Mouse (Mus musculus) granulocyte monocyte progenitor cell, adult 5-6 weeks (primary cell): ENCODE results near the gene Mtx1. TPM values are rescaled to one million over a fixed set of nuclear protein-coding genes. Genes with fewer than 3 reads are reported as not detected.

Experiments
- ATAC-seq: replicated peaks from 2 replicates; pipeline ENCODE4 v1.8.0; 2016; ENCODE audit warnings: mild to moderate bottlenecking, moderate TSS enrichment, inconsistent platforms; ENCODE audit not compliant: poor library complexity, severe bottlenecking
- total RNA-seq, 2 experiments: library from RNA; stranded (forward) in 1 of 2; stranded (reverse) in 1 of 2; fragments of 200-712, 200-1000 nt in 1 of 2; fragments of >200 nt in 1 of 2; fragmentation: Nextera tagmentation in 1 of 2; gene quantifications; 2 replicates each; pipeline ENCODE4 v1.2.3; 2014 to 2017

Gene Mtx1
- total RNA-seq (2014; fragmentation: Nextera tagmentation) = 78.6 and 102 TPM in 2 replicates
- 76.4 and 114 TPM in 2 replicates for total RNA-seq (2017)

DNA sequence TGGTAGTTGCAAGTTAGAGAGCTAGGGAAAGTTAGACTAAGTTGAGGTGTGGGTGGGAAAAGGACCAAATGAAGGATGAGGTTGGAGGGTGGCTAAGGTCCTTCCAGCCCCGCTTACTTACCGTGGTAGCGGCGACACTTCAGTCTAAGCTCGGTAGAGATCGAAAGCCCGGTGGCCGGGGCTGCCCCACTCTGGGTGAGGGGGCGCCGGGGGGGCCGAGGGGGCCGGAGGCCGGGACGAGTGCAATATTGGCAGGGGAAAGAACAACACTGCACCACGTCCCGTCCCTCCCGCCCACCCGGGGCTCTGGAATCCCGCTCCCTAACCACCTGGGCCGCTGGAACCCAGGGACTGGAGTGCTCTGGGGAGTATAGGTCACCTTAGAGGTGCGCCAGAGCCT is at the start of gene Mtx1:
Gene Mtx1 (minus strand): TSS at position 189 of the 400 bp plus-strand sequence.
- no peak for ATAC-seq

DNA sequence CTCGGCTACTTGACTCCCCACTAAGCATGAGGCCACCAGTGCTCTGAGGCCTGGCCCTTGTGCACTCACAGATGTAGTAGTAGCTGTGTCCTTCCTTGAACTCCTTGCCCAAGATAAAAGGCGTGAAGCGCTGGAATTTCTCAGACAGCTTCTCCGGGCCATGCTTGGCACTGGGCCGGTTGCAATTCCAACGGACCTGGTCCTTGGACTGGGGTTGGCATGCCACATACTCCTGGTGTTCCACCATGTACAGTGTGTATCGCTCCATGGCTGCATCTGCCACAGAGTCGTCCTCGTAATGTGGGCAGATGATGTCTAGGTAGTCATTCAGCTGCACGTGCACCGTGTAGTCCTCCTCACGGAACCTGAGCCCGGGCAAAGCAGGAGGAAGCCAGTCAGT is 49.2 kb upstream of the Mtx1 start:
- no peak for ATAC-seq

DNA sequence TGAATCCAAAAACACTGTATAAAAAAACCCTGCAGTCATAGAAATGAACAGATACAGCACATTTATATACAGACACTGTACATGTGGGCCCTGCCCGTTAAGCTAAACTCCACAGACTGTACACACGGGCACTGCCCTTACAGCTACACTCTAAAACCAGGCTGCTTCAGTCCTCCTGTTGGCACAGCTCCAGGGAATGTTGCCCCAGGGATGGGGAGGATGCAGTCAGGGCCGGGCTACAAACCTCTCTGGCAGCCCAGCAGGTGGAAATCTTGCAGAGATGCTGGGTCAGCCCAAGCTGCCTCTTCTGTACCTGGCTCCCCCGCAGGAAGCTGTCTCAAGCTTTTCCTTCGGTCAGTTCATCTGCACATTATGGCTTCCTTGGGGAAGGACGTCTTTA is 44.9 kb upstream of the Mtx1 start:
- ATAC-seq = no peak

DNA sequence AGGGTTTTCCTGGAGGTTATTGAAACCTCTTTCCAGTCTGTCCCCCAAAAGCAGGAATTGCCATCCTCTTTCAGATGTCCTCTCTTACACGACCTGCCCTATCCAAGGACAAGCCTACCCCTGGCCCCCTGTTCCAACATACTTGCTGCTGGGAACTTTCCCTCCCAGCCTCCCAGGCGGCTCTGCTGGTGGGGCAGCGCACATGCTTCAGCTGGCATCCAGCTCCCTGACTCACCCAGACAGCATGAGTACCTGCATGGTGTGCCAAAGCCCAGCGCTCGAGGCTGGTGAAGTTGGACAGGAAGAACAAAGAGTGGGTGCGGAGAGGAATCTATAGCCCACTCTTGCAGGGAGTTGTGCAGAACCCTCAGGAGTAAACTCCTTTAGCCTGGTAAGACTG is 44.0 kb upstream of the Mtx1 start:
- ATAC-seq = no peak

DNA sequence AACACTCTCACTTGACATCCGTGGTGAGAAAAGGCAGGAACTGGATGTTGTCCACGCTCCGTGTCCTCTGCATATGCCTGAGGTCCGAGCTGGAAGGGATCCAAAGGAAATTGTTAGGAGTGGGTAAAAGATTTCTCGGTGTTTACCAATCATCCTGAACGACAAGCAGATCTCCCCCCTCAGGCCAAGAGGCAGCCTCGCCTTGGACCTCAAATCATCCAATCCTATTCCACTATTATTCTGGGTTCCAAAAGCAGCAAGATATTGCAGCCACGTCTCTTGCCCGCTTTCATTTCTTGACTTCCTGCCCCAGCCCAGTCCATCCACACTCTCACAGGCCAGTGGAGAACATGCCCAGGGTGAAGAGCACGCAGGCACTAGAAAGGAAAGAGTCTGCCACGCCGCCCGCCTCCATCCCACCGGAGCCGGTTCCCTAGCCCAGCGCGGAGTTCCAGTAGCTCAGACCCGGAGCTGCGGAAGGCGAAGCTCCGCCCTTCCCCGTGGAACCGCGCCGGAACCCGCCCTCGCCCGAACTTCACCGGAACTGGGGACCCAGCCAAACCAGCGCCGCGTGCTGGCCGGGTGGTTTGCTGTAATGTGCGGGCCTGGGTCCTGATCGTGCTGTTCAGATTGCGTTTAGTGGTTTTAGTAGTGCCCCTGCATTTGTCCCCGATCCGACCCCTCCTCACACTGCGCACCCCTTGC is 43.3 kb upstream of the Mtx1 start, which contains the start of gene Slc50a1:
Gene Slc50a1 (minus strand): TSS at position 520 of the 705 bp plus-strand sequence.
- ATAC-seq = peak; percentile 70

DNA sequence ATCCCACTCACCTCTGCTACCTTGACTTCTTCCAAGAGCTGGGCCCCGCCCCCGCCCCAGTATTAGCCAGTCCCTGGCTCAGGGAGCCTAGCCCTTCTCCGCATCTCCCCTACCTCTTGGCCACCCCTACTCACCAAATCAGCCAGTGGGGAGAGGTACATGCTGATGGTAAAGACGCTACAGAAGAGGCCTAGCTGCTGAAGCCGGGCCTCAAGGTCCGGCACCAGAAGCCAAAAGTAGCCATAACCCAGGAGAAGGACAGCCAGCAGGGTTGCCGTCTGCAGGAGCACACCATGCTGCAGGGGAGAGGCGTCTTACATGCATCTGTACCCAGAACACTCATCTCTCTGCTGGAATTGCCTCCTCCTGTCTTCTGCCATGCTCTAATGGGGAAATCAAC is 42.0 kb upstream of the Mtx1 start:
- no peak for ATAC-seq

DNA sequence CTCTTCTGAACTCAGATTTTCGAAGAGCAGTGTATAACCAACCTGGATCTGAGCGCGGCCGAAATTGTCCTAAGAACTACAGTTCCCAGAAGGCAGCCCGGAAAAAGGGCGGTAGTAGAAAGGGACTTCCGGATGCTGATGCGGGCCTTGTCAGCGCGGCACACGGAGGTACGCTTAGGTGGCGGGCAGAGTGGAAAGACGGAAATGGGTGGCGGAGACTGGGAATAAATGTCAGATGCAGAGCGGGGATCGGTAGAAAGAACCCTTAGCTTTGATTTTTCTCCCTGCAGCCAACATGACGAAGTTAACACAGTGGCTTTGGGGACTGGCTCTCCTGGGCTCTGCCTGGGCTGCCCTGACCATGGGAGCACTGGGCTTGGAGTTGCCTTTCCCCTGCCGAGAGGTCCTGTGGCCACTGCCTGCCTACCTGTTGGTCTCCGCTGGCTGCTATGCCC is 39.6 kb upstream of the Mtx1 start:
- peak; percentile 81 for ATAC-seq

DNA sequence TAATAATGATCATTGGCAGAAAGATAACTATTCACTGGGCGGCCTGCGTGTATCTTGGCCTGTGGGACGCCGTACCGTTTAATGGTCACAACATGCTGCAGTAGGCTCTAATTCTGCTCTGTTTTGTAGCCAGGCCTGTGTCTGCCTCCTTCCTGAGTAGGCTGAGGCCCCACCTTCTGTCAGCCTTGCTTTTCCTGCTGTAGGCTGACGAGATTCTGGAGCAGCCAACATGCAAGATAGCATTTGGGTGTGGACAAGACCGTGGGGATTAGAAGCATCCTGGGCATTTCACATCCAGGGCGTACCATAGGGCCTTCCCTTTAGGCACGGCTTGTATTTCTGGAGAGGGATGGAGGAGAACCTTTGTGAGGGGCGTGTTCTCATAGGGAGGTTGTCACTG is 35.5 kb upstream of the Mtx1 start:
- ATAC-seq = no peak

DNA sequence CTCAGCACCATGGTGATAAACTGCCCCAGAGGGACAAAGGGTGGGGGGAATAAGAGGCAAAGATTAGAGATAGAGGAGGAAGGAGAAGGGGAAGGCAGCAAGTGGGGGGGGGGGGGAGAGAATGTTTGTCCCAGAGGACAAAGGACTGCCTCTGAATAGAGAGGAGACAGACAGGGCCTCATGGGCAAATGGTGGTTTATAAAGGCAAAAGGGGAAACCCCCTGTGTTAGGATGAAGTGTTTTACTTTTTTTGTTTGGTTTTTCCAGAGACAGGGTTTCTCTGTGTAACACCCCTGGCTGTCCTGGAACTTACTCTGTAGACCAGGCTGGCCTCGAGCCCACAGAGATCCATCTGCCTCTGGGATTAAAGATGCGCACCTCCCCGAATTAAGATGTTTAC is 33.3 kb upstream of the Mtx1 start:
- ATAC-seq = no peak

DNA sequence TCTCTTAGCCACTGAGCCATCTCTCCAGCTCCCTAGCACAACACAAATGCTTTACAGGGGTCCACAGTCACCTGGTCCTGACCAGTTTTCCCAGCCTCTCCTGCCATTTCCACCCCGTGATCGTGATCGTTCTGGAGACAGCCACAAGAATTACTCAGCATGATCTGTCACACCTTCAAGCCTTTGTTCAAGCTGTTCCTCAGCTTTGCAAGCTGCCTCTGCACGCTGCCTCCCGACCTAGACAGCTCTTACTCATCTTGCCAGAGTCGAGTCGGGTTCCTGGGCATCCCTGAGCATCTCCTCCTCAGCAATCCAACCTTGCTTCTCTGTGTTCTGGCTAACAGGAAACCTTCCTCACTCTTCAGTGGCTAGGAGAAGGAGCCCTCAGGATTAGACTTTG is 32.2 kb upstream of the Mtx1 start, which contains the start of gene Dpm3:
Gene Dpm3 (plus strand): TSS at position 283 of the 400 bp plus-strand sequence.
- ATAC-seq = no peak

DNA sequence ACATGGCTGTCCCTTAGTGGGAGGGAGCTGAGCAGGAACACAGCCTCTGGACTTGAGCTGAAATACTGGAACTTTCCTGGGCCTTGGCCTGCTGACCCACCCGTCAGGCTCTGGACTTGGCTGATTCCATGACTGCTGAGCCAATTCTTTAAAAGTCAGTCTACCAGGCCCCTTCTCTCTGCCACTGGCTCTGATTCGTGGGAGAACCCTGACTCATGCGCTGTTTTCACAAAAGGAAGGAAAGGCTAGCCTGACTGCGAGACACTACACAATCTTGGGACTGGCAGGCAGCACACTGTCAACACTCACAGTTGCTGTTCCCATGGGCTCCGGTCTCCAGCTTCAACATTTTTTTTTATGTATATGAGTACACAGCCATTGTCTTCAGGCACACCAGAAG is 29.3 kb upstream of the Mtx1 start:
- no peak for ATAC-seq

DNA sequence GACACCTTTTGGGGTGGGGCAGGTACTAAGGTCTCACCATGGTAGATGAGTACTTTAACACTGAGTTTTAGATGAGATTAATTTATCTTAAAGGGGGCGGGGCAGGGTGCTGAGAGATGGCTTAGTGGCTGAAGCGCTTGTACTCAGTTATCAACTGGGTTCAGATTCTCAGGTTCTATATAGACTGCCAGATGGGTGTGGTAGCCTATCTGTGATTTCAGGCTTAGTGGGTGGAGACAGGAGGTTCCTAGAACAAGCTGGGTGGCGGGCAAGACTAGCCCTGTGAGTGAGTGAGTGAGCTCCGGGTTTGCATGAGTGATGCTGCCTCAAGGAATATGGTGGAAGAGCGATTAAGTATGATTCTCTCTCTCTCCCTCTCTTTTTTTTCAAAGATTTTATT is 28.1 kb upstream of the Mtx1 start:
- ATAC-seq = no peak

DNA sequence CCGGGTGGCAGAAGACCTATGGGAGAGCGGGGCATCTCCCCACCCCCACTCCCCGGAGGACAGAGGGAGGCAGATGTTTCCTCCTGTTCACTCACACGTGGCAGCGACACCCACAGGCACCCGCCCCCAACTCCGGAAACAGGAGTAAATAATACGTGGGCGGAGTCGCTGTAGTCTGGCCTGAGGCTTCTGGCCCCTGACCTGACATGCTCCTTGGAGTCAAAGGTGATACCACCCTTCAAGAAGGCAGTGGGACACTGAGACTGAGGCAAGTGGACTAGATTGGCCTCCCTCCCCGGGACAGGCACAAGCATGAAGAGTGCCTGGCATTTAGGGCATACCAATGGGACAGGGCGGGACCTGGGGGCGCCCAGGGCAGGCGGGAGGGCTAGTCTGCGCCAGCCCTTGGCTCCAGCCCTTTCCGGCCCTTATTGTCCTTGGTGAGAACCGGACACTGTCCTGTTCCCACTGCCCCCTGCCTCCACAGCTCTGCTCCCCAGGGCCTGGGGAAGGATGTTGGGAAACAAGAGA is 24.5 kb upstream of the Mtx1 start:
- ATAC-seq = peak; percentile 83

DNA sequence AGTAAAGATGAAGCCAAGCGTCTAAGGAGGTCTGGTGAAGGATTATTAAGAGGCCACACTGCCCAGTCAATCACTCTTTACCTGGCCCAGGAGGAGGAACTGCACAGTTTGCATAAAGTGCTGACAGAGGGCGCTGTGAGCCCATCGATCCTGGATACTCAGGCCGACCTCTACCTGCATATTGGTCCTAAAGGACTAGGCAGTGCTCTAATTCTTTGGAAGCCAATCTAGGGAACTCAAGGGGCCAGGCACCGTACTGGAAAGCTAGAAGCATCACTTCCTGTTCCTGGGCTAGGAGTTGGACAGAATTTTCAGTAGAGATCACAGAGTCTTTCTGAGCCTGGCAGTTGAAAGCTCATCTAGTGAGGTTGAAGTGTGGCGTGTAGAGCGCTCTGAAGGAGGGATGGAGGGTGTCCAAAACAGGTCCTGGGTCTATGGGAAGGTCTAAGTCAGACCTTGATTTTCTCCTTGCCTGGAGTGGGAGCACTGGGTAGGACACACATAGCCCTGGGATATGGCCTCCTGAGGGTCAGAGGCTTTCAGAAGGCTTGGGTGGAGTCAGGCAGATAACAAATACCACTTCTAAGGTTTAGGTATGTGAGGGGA is 23.6 kb upstream of the Mtx1 start:
- ATAC-seq = peak; percentile 4; the same call in 1 of the 2 replicates

DNA sequence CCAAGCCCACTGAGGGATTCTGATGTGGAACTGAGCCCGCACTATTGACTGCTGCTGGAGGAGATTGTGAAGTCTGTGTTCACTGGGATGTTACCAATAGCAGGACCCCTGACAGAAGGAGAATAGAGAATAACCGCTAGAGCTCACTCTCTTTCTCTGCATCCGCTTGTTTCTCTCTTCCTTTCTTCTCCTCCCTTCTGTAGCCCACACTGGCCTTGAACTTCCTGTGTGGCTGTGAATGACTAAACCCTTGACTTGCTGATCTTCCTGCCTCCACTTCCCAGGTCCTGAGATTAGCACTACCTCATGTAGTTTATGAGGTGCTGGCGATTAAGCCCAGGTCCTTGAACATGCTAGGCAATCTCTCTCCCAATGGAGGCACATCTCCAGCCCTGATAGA is 20.6 kb upstream of the Mtx1 start:
- ATAC-seq = no peak

DNA sequence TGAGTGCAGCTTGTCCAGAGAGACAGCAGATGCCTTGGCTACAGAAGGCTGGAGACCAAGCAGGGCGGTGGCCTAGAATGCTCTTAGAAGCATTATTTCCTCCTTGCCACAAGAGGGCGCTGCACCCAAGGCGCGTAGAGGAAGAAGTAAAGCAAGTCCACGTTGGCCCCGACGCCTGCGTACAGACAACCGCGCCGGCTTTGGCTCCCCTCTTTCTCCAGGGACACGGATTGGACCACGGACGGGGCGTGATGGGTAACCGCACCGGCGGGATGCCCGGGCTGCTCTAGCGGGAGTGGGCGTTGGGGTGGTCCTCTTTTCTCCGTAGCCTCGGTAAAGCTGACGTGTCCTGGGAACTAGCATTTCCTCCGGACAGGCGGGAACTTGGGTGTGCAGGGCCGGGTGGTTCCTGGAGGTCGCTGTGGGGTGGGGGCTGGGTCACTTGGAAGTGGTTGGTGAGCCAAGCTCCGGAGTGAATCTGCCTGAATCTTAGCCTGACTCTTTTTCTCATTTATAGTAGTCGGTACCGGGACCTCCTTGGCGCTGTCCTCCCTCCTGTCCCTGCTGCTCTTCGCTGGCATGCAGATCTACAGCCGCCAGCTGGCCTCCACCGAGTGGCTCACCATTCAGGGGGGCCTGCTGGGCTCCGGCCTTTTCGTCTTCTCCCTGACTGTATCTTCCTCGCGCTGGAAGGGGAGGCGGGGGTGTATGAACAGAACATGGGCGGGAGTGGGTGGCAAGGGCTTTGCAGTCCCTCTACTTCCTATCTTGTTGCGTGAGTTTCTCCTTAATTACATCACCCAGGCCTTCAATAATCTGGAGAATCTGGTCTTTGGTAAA is 19.6 kb upstream of the Mtx1 start, which contains the start of gene Trim46:
Gene Trim46 (minus strand): TSS at position 49 of the 840 bp plus-strand sequence.
- peak; percentile 65 for ATAC-seq

DNA sequence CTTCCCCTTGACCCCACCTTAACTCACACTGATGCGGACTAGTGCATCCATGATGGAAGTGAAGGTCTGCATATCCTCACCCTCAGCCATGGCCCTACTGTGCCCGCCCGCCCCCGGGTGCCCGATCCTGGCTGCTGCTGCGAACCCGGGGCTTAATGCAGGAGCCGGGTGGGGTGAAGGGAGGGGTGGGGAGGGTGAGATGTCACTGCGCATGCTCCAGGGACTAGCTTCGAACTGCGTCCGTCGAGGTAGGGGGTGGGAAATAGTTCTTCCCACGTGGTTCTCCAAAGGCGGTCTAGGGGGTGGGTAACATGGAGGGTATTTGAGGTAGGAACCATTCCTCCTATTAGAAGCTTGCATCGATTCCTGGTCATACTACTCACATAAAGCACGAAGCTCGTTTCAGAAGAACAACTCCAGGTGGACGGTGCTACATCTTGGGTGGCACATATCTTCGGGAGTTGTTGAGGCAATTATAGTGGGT is 18.8 kb upstream of the Mtx1 start, which contains the start of gene Krtcap2:
Gene Krtcap2 (plus strand): TSS at position 279 of the 484 bp plus-strand sequence.
- ATAC-seq = no peak

DNA sequence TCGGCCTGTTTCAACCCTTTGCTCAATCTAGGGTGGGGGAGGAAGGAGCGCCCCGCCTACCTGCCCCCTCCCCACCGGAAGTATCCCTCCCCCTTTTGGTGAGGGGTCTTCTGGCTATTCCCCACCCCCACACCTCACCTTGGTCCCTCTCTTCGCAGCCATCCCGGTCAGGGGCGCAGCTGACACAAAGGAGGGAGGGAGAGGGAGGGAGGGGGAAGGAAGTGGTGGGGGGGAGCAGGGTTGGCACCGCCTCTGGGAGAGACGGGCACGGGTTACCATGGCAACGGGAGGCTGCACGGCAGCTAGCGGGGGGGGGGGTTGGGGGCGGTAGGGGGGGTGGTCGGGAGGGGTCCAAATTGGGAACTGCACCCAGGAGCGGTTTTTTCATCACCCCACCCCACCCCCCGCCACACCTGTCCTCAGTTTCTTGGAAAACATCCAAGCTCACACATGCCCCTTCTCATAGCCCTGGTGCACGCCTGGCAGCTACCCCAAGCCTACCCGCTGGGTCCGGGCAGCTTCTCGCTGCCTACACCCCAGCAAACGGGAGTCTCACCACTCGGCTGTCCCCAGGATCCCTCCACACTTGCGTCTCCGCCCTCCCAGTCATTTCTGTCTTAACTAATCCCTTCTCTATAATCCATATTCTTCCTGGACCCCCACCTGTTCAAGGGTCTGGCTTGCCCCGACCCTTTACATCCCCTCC is 18.2 kb upstream of the Mtx1 start:
- no peak for ATAC-seq

DNA sequence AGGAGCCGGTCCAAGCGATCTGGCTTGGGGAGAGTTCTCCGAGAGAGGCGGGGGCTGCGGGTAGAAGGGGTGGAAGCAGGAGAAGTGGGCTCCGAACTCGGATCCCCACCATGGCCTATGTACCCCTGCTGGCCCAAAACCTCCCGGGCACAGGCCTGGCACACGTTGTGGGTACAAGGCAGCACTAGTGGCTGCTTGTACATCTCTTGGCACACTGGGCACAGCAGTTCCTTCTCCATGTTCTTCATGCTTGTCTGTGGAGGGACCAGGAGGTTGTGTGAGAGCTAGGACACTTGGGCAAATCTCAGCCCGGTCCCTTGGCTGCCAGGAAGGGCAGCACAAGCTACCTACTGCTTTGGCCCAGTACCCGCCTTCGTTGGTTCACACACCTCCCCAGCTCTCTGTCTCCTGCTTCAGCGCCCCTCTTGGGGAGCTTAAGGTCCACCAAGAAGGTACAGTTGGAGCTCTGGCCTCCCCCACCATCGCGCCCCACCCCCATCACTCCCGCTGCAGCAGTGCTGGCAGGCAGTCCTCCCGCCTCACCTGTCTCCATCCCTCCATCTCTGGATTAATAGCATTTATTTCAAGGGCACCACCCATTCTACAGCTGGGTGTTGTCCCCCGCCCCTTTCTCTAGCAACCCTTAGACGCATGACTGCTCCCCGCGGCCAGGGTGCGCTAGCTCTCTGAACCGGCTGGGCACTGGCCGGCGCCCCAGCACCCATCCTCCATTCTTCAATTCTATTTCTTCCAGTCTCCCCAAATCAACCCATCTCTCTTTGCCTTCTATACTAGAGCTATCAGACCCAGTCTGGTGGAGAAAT is 17.5 kb upstream of the Mtx1 start:
- ATAC-seq = 0 out of 2 replicates have a peak, but pooled peaks have one; percentile 20
